Mouse (Mus musculus) frontal cortex, postnatal 36 days (tissue): Measurements from ENCODE around the gene Col23a1.
"Not testable (repeated sequence)": the region's sequence is repeated elsewhere in the genome, so short reads cannot be mapped to it uniquely, and the experiment has no call there.

Source experiments
- DNase-seq, 2 experiments: peaks; one replicate each; pipeline ENCODE4 v3.0.0; 2022; ENCODE audit warnings: low spot score in 2 of 2

Col23a1 gene

DNA sequence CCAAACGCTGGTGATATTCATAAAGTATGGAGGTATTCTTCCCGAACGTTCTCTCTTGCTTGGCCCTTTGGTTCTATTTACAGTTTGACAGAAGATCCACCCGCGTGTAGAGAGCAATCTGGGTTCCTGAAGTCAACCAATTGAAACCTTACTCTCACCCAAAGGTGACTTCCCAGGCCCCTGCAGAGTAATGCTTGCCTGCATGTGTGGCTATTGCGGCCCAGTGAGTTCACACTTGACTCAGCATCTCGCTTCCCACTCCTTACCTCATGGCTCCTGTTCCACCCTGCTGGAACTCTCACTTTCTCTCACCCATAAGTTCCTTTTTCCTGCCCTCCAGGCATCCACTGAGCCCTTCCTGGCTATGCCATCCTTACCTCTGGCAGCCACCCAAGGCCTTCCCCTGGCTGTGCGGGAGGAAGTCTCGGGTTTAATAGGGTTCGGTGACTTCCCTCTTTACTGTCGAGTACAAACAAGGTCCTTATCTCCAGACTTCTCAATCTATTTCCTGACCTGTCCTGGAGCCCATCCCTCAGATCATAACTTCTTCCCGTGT is 38.7 kb downstream of the Col23a1 start:
- DNase-seq: no peak

DNA sequence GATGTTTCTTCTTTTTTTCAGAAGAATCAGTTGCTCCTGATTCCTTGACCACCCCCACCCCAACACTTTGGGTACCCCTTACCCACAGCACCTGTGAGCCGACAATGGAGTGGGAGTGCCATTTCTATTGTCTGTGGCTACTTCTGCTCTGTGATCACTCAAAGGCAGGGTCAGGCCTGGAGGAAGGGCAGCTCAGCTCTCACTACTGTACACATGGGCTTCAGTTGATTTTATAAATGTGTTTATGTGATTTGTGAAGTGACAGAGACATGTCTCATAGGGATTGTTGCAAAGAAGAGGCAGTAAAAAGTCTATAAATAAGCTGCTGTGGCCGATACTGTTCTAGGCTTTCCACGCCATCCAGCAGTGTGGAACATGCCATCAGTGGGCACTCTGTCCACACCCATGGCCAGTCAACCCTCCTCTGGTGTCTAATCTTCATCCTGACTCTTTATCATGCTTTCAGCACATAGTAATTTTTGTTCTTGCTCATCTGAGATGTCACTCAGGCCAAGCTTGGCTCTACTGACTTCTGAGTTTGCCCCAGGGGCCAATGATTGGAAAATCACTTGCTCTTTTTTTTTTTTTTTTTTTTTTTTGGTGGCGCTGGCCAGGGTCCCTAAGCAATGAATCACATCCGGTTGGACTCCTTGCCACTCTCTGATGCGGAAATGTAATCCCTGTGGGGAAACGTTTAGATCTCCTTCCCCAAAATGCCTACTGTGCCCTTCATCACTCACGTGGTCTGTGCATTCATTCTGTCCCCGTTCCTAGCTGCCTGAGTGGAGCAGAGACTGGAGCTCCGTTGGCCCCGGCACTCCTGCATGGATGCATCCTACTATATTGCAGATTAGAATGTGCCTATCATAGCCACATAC is 40.4 kb downstream of the Col23a1 start:
- no peak for DNase-seq

DNA sequence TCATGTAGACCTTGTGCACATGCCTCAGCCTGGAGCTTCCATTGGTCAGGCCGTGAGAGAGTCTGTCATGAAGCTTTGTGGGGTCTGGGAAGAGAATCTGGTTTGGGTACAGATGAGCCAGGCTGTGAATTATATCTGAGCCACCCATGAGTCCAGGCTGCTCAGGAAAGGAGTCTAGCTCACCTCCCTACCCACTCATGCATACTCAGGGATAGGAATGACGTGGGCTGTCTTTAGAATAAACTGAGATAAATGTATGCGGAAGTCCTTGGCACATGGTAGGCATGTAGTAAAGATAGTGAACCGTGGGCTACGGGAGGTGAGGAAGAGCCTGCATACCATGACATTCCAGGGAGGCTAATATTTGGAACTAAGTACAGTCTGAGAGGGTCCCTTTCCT is 44.3 kb downstream of the Col23a1 start:
- no peak for DNase-seq

DNA sequence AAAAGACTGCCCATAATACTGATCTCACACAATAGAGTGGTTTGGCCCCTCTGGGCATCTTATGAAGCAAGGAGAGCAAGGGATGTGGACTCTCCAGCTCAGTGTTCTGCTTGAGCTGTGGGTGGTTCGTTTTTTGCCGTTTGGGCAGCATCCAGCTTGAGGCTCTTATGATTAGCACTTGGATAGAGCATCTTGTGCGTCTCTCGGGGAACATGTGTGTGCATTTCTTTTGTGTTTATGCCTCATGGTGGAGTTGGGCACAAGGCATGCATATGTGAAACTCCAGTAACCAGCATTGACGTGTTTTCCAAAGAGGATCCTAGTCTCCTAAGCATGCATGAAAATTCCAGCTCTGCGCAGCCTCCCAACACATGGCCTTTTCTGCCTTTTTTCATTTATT is 47.9 kb downstream of the Col23a1 start:
- peak in 1 of 2 experiments; percentile 60 for DNase-seq

DNA sequence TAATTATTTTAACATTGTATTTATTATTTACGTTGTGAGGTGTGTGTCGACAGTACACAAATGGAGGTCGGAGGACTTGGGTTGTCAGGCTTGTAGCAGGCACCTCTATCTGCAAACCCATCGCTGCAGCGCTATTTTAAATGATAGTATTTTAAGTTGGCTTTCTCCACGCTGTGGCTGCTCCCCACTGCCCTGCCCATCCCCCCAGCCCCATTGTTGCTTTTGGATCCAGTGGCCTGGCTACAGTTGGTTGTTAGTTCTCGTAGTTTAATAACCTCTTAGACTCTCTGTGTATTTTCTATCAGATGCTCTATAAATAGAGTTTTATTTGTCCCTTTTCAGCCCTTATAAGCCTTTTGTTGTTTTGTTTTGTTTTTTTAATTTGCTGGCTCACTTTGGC is 48.7 kb downstream of the Col23a1 start:
- no peak for DNase-seq

DNA sequence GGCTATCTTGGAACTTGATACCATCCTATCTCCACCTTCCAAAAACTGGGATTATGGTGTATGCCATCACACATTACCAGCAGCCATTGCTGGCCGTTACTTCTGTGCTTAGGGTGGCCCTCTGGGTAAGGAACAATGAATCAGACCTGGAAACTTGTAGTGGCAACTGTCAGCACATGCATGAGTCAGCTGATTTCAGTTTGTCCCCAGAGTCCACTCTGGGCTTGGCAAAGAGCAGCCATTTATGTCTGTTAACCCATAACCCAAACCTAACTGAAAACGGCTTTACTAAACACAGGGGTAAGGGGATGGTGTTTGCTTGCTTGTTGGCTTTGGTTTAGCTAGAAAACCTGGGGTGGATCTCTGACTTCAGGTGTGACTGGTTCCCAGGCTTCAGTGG is 51.4 kb downstream of the Col23a1 start:
- DNase-seq: no peak

DNA sequence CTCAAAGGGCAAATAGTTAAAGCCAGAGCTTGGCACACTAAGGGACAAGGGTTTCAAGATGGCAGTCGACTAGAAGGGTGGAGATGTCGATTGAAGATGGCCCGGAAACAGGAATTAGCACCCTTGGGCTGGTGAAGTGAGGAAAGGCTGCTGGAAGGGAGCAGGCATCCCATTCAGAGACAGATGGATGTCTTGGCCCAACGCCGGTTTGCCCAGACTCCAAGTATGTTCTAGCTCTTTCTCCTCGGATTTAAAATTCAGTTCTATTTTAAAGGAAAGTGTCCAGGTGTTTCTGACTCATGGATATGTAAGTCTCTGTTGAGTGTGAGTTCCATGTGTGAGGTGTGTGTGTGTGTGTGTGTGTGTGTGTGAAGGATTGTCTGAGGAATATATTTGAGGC is 53.1 kb downstream of the Col23a1 start:
- peak; percentile 53 to 81 for DNase-seq

DNA sequence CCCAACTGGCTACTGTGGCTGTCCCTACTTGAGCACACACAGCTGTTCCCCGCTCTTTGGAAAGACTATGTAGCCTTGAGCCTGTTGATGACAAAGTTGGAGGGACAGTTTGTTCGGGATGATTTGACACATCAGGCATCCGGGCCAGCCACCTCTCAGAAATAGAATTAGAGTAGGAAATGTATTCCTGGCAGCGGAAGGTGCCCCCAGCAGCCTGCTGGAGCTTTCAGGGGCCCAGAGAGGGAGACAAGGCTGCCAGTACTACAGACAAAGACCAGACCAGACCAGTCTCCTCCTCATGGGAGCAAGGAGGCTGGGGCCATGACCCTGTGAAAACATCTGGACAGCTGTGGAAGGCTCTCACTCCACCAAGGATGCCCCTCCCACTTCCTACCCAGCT is 53.6 kb downstream of the Col23a1 start:
- no peak for DNase-seq

DNA sequence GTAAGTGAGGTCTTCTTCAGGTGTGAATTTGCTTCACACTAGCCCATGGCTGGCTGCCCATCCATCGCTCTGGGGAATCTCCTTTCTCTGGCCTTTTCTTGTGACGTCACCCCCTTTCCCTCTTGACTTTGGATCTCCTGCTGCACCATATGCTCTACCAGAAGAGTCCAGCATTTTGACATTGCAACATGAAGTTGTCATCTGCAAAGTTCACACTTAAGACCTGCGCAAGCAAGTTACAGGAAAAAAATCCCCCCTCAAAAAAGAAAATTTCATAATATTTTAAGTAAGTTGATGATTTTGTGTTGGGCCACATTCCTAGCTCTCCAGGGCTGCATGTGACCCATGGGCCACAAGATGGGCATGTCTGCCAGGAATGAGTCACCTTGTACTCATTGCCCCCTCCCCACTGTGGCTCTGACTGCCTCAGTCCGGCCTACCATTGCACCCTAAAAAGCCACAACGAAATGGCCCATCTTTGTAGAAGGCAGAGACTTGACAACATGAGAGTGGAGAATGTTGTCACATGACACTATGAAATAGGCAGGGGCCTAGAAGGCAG is 54.1 kb downstream of the Col23a1 start:
- DNase-seq: no peak

DNA sequence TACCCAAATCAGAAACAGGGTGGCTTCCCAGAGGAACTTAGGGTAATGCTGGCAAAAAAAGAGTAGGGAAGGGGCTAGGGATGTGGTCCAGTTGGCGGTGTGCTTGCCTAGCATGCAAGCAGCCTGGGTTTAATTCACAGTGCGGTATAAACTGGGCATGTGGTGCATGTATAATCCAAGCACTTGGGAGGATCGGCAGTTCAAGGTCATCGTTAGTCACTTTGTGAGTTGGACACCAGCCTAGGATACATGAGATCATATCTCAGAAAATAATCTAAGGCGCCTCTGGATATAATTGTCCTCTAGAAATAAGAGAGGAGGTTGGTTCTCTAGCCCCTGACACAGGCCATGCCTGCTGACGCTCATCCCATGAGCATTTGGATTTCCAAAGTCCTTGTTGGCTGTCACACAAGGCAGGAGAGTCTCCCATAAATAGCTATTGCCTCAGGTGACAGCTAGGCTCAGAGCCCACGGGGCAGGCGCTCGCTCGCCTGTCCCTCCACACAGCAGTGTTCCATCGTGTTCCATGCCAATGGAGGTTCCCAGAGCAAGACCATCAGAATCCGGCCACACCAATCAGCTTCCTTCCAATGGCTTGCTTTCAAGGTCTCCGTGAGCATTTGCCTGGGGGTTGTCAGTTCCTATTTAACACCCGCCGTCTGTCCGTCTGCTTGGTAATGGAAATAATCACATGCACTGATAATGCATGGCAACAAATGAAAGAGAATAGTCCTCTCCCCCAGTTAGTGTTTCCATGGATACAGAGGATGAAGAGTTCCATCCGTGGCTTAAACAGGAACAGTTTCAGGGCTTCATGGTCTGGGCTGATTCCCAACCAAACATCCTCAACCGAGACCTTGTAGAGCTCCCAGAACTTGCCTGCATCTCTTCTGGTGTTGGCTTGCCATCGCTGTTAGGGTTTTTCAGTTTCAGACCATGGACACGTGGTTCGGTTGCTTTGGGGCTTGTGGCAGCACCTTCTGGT is 56.1 kb downstream of the Col23a1 start:
- DNase-seq: no peak

DNA sequence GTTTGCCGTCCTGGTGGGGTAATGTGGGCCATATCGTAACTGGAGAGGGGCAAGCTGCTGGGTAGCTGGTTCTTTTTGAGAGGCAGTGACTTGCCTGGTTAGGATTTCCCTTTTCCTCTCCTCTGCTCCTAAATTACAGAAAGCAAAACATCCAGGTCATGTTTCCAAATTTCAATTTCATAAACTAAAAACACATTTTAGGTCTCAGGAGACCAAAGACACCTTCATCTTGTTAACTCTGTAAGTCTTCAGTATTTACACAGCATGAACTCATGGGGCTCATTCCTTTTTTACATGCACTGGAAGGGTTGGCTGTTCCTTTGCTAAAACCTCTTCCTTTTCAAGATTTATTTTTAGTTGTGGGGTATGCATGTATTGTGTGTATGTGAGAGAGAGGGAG is 58.0 kb downstream of the Col23a1 start:
- no peak for DNase-seq

DNA sequence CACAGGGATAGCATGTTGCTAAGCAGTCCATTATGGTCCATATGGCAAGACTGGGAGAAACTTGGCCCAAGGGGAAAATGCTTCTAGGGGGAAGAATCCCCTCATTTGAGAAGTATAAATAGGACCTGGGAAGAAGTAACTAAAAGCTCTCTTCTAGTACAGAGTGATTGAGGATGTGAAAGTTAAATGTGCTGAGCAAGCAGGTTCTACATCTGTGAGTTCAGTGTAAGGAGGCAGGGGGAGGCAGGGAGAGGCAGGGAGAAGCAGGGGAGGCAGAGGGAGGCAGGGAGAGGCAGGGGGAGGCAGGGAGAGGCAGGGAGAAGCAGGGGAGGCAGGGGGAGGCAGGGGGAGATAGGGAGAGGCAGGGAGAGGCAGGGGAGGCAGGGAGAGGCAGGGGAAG is 59.9 kb downstream of the Col23a1 start:
- no peak for DNase-seq

DNA sequence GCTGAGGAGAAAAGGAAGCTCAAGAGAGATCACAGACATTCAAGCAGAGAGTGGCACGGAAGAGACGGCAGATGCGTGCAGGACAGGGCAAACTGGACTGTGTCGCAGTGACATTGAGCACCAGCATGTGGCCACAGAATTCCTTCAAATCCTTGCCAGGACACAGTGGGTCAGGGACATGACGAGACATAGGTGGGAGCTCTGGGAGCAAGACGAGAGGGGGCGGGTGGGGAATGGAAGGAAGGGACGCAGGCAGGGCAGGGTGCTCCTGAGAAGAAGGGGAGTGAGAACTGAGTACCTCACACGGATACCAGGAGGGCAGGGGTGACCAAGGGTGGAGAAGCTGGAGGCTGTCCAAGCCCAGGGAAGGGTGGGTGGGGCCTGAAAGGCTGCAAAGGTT is 61.4 kb downstream of the Col23a1 start:
- DNase-seq: no peak

DNA sequence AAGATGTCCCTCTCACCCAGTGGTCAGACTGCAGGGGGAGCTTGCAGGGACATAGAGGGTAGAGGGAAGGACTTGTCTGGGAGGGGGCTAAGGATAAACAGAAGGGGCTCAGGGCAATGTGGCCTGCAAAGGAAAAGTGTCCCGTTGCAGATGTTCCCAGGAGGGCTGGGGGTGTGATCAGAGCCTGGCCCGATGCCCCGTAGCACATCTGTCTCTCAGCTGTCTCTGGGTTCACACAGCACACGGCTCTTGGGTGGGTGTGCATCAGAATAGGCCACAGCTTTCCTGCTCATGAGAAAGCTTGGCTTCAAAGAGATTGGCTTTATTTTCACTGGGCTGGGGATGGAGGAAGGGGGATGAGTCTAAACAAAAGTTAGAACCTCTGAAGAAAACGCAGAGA is 62.1 kb downstream of the Col23a1 start:
- DNase-seq: no peak

DNA sequence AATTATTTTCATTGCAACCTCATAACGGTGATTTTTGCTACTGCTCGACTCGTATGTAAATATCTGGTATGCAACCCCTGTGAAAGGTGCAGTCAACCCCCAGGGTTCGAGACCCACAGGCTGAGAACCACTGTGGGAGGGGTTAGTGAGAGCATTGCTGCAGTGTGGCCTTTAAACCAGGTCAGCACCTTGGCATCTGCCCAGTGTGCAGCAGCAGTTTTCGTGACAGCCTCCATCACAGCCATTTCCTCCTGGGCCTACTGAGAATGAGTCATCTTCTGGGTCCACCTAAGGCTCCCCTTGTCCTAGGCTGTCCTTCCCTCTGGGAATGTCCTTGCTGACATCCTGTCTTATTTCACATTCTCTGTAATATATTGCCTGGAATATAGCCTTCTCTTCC is 64.0 kb downstream of the Col23a1 start:
- no peak for DNase-seq

DNA sequence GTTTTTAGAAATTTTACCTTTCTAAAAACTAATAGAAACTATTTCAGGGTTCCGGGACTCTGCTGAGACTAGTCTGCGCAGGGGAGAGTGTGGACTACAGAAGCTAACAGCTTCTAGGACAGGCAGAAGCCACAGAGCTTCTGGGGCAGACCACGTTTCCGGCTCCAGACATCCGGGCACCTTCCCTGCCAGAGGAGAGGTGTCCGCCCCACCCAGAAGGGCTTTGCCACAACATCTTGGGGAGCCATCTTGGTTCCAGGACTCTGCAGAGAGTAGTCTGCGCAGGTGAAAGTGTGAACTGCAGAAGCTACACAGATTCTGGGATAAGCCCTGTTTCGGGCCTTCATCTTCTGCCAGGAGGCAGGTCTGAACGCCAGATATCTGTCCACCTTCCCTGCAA is 69.3 kb downstream of the Col23a1 start:
- DNase-seq: not testable (repeated sequence)

DNA sequence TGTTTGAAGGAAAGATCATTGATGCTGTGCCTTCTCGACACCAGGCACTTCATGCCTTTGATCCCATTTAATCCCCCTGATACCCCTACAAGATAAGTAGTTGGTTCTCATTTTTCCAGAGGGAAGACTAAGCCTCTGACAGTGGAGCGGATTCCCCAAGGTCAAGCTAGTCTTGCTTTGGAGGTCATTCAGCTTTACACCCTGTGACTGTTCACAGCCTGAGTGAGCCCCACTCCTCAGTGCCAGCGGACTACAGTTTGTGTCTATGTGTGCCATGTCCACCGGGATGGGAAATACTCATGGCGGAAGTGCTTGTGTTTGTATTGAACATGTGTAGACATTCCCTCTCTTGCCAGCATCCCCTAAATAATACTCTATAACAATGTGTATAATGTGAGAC is 74.6 kb downstream of the Col23a1 start:
- no peak for DNase-seq

DNA sequence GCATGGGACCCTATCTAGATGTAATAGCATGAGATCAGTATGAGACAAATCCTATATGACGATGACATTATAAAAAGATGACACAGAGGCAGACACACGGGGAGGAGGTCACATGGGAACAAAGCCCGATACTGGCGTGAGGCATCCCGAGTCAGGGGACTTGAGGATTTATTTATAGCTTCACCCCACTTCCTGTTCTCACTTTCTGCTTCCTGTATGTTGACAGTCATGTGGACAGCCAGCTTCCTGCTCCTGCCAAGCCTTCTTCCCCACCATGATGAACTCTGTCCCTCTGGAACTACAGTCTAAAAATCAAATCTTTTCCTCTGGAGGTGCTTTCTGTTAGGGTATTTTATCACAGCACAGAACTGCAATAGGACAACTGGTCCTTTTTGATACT is 77.6 kb downstream of the Col23a1 start:
- DNase-seq: no peak

DNA sequence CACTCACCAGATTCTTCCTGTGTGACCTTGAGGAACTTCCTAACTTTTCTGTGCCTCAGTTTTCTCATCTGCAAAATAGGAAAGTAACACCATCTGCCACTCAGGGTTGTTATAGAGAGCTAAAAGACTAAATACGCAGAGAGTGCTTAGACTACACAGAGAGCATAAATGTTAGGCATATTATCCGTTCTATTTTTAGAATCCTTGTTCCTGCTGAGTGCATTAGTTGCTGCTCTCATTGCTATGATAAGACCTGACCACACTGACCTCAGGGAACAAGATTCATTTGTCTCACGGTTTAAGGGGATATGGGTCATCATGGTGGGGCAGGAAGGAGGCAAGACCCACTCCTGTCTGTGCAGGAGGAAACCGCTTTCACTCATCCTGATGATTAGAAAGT is 80.6 kb downstream of the Col23a1 start:
- no peak for DNase-seq

DNA sequence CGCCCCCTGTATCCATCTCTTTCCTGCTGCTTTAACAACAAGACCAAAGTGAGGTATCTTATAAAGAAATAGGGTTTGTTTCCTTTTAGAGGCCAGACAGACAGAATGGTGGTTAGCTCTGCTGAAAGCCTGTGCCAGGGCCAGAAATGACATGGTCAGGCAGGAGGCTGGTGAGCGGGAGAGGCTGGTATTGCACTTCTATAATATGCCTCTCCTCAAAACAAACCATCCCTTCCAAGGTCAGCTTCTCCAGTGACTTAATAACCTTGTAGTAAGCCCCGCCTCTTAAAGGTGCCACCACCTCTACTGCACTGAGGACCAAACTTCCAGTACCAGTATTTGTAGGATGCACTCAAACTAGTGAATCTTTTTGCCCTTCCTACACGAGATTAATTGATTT is 81.6 kb downstream of the Col23a1 start:
- DNase-seq: no peak

DNA sequence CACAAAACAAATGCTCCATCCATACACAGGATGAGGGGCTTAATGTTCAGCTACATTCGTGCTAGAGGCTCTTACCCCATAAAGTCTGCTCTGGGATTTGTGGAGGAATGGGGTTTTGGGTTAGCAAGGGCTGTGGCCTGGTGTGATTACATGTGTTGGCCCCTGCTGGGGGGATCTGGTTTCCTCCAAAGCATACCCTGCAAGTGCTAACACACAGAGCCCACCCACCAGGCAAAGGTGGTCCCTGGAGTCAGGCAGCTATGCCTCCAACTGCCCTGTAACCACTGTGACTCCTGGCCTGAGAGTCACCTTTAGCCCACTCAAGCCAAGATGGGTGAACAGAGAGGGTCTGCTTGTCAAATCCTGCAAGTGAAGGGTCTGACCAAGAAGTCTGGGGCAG is 82.2 kb downstream of the Col23a1 start:
- DNase-seq: no peak

DNA sequence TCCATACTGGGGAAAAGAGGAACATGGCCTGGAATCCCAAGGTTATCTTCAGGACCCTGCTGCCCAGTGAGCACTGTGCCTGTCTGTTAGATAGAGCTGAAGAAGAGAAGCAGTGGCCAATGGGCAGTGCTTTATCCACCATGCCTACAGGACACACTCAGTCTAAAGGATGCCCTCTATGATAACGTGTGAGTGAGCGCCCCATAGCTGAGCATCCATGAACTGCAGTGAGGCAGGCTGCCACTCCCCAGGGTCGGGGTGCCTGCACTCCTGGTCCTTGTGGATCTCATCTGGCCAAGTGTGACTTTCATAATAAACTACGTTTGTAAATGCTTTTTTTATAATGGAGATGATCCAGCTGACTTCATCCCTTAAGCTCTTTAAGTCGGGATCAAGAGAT is 87.5 kb downstream of the Col23a1 start:
- DNase-seq: no peak
